Mouse (Mus musculus) stomach, embryonic 14.5 days (tissue): ENCODE measurements around the gene Abcg2. TPM values are rescaled to one million over a fixed set of nuclear protein-coding genes. Genes with fewer than 3 reads are reported as not detected.
A peak's percentile ranks its signal among the peaks of the same experiment; 100 is the strongest.

Experiments used
- ATAC-seq: fragments of 200-750 bp; cut with Nextera tagmentation; 2 replicates; pipeline ENCODE4 v1.8.0; 2017; ENCODE audit warnings: low read depth, moderate TSS enrichment; ENCODE audit not compliant: insufficient number of reproducible peaks, insufficient read depth, low FRiP score
- H3K27ac ChIP-seq: fragments of 300-500 bp; sonication (generic); 2 replicates; pipeline ENCODE4 v1.5.1; 2014; ENCODE audit warnings: mild to moderate bottlenecking, low read length, moderate library complexity, mixed read lengths
- H3K27me3 ChIP-seq: fragments of 300-500 bp; sonication (generic); 2 replicates; pipeline ENCODE4 v1.6.1; 2014; ENCODE audit warnings: low read length, control low read depth, mixed read lengths; ENCODE audit not compliant: control insufficient read depth, insufficient read depth
- H3K36me3 ChIP-seq: fragments of 300-500 bp; sonication (generic); 2 replicates; pipeline ENCODE4 v1.6.1; 2014; ENCODE audit warnings: mild to moderate bottlenecking, control low read depth, low read length, moderate library complexity, mixed read lengths; ENCODE audit not compliant: control insufficient read depth, insufficient read depth
- H3K4me1 ChIP-seq: fragments of 300-500 bp; sonication (generic); 2 replicates; pipeline ENCODE4 v1.6.1; 2014; ENCODE audit warnings: low read length, control low read depth, mixed read lengths; ENCODE audit not compliant: control insufficient read depth, insufficient read depth
- H3K4me2 ChIP-seq: fragments of 300-500 bp; sonication (generic); replicated peaks from 2 replicates; pipeline ENCODE4 v1.6.1; 2014; ENCODE audit warnings: low read depth, low read length, control low read depth
- H3K4me3 ChIP-seq: fragments of 300-500 bp; sonication (generic); 2 replicates; pipeline ENCODE4 v1.5.1; 2014; ENCODE audit warnings: low read depth, low read length, control low read depth
- H3K9ac ChIP-seq: fragments of 300-500 bp; sonication (generic); replicated peaks from 2 replicates; pipeline ENCODE4 v1.6.1; 2014; ENCODE audit warnings: low read depth, mild to moderate bottlenecking, control low read depth, low read length, moderate library complexity, mixed read lengths
- H3K9me3 ChIP-seq: fragments of 300-500 bp; sonication (generic); 2 replicates; pipeline ENCODE4 v1.6.1; 2016; ENCODE audit warnings: low read depth, low read length, control low read depth; ENCODE audit not compliant: control insufficient read depth
- WGBS: fragments of 180-500 bp; shearing (Covaris S2); extraction: QIAGEN DNeasy Blood & Tissue Kit; methylation state at CpG from one replicate; pipeline ENCODE4 v1.1.7; 2014; 5-methylcytosine and 5-hydroxymethylcytosine counted together
- polyA plus RNA-seq: library from polyadenylated mRNA; unstranded; fragments of >200 nt; fragmentation: Nextera tagmentation; extraction: Ambion mirVana; gene quantifications from 2 replicates; pipeline ENCODE4 v1.2.1, GENCODE M21; 2014

Gene Abcg2
- polyA plus RNA-seq, 1 experiment from 2014 or later, result 52.2 TPM

DNA sequence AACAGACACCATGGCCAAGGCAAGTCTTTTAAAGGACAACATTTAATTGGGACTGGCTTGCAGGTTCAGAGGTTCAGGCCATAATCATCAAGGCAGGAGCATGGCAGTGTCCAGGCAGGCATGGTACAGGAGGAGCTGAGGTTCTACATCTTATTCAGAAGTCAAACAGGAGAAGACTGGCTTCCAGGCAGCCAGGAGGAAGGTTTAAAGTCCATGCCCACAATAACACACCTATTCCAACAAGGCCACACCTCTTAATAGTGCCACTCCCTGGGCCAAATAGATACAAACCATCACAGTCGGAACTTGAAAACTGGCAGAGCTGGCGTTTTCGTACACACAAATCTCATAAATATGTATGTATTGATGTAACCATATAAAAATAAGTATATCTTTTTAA, 94.2 kb downstream of the Abcg2 start:
- no peak for ATAC-seq
- H3K4me3 ChIP-seq, result no peak overlapping the region
- no peak overlapping the region for H3K9ac ChIP-seq
- no peak overlapping the region for H3K4me2 ChIP-seq
- no peaks in the 10 kb centered on the region for H3K36me3 ChIP-seq
- H3K4me1 ChIP-seq, result no peaks in the 10 kb centered on the region
- no peaks in the 10 kb centered on the region for H3K27me3 ChIP-seq
- WGBS, result 94% methylated on average over 3 of the region's 3 CpGs
- H3K27ac ChIP-seq, result no peak overlapping the region
- no peaks in the 10 kb centered on the region for H3K9me3 ChIP-seq

DNA sequence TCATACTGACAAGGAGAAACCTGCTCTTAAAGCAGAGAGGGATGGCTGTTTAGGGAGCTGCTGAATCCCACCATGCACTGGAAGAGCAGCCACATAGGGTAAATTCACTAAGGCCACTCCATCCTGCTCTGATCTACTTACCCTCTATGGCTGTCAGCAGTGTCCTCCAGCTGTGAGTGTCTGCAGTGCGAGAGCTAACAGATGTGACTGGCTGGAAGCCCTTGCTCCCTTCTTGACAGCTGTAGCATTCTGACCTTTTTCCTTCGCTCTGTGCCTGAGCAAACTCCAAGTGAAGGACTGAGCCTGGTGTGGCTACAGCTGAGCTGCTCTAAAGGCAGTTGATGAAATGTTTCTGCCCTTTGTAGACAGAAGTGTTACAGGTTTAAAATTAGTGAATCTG, 107.3 kb downstream of the Abcg2 start:
- Histone ChIP-seq H3K4me3 (no peak overlapping the region), H3K4me2 (no peak overlapping the region), H3K4me1 (no peaks in the 10 kb centered on the region), H3K9ac (no peak overlapping the region), H3K9me3 (no peaks in the 10 kb centered on the region), H3K27me3 (no peaks in the 10 kb centered on the region), H3K27ac (no peak overlapping the region), H3K36me3 (no peaks in the 10 kb centered on the region)
- WGBS, result 55% methylated on average over 2 of the region's 2 CpGs
- ATAC-seq, result peak; percentile 53; the same call in 1 of the 2 replicates

DNA sequence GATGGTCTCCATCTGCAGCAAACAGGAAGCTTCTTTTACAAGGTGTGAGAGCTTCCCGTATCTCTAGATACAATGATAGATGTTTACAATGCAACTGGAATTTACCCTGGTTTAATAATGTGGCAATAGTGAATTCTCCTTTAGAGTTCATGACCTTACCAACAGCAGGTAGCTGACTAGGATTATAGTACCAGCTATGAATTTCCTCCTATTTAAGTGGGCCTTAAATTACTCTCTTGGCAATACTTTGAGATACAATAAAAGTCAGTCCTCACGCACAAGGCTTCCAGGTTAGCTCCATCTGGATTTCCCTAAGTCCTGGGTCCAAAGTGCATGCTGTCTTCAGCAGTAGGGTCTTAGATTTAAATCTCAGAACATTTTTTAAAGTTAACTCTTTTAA, 109.9 kb downstream of the Abcg2 start:
- WGBS, result 88% methylated on average over 2 of the region's 2 CpGs
- Histone ChIP-seq H3K4me2 (no peak overlapping the region), H3K9me3 (no peaks in the 10 kb centered on the region), H3K4me1 (no peaks in the 10 kb centered on the region), H3K36me3 (no peaks in the 10 kb centered on the region), H3K9ac (no peak overlapping the region), H3K4me3 (no peak overlapping the region), H3K27me3 (no peaks in the 10 kb centered on the region), H3K27ac (no peak overlapping the region)
- no peak for ATAC-seq

DNA sequence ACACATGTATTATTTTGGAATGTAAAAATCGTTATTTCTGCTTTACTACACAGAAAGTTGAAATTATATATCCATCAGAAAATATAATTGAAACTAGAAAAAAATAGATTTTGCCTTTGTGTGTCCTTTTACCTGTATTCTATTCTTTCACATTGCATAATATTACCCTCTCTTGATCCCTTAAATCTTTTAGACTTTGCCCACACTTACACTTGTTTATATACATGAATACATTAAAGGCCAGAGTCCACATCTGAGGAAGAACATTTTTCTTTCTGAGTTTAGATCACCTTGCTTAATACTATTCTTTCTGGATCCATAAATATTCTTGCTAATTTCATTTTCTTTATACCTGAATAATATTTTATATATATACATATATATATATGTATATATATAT, 110.4 kb downstream of the Abcg2 start:
- 83% methylated on average over 1 of the region's 1 CpGs for WGBS
- Histone ChIP-seq H3K27me3 (no peaks in the 10 kb centered on the region), H3K9ac (no peak overlapping the region), H3K9me3 (no peaks in the 10 kb centered on the region), H3K27ac (no peak overlapping the region), H3K4me3 (no peak overlapping the region), H3K4me1 (no peaks in the 10 kb centered on the region), H3K4me2 (no peak overlapping the region), H3K36me3 (no peaks in the 10 kb centered on the region)
- ATAC-seq, result no peak

DNA sequence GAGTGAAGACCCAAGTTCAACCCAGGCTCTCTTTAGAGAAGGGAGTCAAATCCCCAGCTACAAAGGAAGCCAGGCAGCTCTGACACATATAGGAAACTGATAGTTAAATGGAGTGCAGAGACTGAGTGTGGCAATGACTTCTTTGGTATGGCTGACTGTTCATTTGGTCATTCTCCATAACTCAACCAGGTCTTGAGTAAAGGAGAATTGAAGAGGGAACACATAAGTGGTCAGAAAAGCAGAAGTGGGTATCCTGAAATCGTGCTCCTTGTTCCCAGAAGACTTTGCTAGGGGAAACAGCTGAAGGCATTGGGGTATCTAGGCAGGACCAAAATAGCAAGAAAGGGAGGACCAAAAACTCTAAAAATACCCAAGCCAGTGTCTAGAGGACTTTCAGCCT, 126.0 kb downstream of the Abcg2 start:
- H3K36me3 ChIP-seq, result no peaks in the 10 kb centered on the region
- 70% methylated on average over 1 of the region's 1 CpGs for WGBS
- H3K9me3 ChIP-seq, result no peaks in the 10 kb centered on the region
- no peak overlapping the region for H3K9ac ChIP-seq
- no peak overlapping the region for H3K27ac ChIP-seq
- H3K4me1 ChIP-seq, result no peaks in the 10 kb centered on the region
- no peaks in the 10 kb centered on the region for H3K27me3 ChIP-seq
- H3K4me2 ChIP-seq, result no peak overlapping the region
- no peak for ATAC-seq
- H3K4me3 ChIP-seq, result no peak overlapping the region

DNA sequence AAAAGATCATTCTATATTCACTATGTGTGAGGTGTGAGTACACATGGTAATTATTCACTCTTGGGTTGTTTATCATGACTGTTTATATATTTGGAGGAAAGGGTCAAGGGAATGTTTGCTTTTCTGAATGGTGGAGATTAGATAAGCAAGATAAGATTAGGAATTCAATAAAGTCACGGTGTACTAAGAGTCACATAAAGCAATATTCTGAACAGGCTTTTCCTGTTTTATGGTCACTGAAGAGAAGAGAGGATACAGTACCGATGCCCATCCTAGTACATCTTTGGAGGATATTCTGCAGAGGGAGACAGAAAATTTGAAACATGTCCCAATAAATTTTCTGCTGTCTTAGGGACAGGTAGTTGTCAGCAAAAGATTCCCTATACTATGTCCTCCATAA, 127.6 kb downstream of the Abcg2 start:
- Histone ChIP-seq H3K27ac (no peak overlapping the region), H3K4me2 (no peak overlapping the region), H3K4me1 (no peaks in the 10 kb centered on the region), H3K9ac (no peak overlapping the region), H3K36me3 (no peaks in the 10 kb centered on the region), H3K9me3 (no peaks in the 10 kb centered on the region), H3K27me3 (no peaks in the 10 kb centered on the region), H3K4me3 (no peak overlapping the region)
- ATAC-seq, result no peak
- WGBS, result 36% methylated on average over 2 of the region's 2 CpGs

DNA sequence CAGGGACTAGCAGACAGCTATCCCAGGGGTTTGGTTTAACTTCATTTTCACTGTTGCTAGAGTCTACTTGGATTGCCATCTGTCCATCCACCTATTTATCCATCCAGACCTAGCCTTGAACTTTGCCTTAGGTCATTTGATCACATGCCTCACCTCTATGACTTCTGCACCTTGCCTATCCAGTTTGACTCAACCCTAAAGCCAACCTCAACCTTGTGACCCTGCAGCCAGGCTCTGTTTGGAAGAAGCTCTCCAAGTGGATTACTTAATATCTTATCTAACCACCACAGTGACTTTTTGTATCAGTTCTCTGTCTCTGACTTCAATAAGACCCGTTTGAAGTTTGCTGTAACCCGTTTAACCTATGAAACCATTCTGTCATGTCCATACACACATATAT, 149.5 kb downstream of the Abcg2 start:
- H3K36me3 ChIP-seq, result no peaks in the 10 kb centered on the region
- H3K4me3 ChIP-seq, result no peak overlapping the region
- no peak for ATAC-seq
- no peak overlapping the region for H3K4me2 ChIP-seq
- H3K4me1 ChIP-seq, result no peaks in the 10 kb centered on the region
- no peak overlapping the region for H3K27ac ChIP-seq
- WGBS, result 69% methylated on average over 2 of the region's 2 CpGs
- no peaks in the 10 kb centered on the region for H3K27me3 ChIP-seq
- no peak overlapping the region for H3K9ac ChIP-seq
- no peaks in the 10 kb centered on the region for H3K9me3 ChIP-seq

DNA sequence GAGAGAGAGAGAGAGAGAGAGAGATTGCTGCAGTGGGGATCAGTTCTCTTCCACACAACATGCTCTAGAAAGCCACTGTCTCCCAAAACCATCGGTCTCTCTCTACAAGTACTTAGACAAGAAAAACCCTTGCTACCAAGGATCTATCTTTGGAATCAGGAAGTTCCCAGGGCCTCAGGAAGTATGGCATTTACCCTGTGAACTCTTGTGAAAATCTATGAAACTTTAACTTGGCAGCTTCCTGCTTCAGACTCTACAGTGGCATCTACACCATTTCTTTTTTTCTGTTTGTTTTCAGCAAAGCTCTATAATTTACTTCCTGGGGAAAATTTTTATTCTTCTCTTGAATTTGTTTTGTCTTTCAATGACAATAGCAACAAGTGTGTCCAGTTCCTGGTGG, 150.8 kb downstream of the Abcg2 start:
- Histone ChIP-seq H3K4me1 (no peaks in the 10 kb centered on the region), H3K9ac (no peak overlapping the region), H3K27me3 (no peaks in the 10 kb centered on the region), H3K9me3 (no peaks in the 10 kb centered on the region), H3K4me2 (no peak overlapping the region), H3K36me3 (no peaks in the 10 kb centered on the region), H3K27ac (no peak overlapping the region), H3K4me3 (no peak overlapping the region)
- 74% methylated on average over 1 of the region's 1 CpGs for WGBS
- no peak for ATAC-seq
